Mouse (Mus musculus) kidney, adult 2 months (tissue): Measurements from ENCODE around the gene Bsn.

Experiments
- CTCF ChIP-seq: fragments of 200-500 bp; conservative IDR thresholded peaks from 2 replicates; pipeline ENCODE4 v1.5.1; 2011; ENCODE audit warnings: low read depth, mild to moderate bottlenecking, control low read depth, low read length, moderate library complexity, mixed read lengths; ENCODE audit not compliant: insufficient read depth, insufficient read length
- POLR2A ChIP-seq: fragments of 200-500 bp; IDR thresholded peaks from one replicate; pipeline ENCODE4 v1.6.1; 2011; ENCODE audit warnings: low read depth, low read length, control low read depth

DNA sequence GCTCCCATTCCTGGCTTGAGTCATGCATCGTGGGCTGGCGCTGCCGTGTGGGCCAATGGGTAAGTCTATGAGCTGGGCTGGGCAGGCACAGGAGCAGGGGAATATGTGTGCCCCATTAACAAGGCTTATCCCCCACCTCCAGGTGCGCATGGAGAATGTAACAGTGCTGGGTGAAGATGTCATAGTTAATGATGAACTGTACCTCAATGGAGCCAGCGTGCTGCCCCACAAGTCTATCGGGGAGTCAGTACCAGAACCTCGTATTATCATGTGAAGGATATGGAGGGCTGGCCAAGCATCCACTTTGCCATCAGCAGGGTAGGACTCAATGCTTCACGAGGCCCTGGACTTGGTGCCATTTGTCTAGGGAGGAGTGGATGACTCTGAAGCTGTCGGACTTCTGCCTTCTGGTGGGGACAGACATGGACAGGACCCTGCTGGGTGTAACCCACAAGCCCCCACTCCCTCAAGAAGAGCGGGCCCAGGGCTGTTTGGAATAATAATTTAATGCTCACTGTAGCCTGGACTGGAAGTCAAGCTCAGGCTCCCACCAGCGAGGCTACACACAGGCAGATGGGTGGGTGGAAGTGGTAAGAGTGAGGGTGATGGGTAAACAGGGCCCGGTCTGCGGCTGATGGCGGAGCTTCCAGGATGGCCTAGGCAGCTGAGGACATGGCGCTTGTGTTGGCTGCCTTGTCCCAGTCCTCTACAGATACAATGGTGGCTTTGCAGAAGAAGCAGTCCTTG, 138.8 kb downstream of the Bsn start:
- no peak for TF ChIP-seq POLR2A
- no peak for TF ChIP-seq CTCF
